Mouse (Mus musculus): ENCODE results near the gene Pcp2. TPM values are rescaled to one million over a fixed set of nuclear protein-coding genes. Genes with fewer than 3 reads are reported as not detected.

Pcp2 gene
- polyA plus RNA-seq, 1 experiment, result not detected

DNA sequence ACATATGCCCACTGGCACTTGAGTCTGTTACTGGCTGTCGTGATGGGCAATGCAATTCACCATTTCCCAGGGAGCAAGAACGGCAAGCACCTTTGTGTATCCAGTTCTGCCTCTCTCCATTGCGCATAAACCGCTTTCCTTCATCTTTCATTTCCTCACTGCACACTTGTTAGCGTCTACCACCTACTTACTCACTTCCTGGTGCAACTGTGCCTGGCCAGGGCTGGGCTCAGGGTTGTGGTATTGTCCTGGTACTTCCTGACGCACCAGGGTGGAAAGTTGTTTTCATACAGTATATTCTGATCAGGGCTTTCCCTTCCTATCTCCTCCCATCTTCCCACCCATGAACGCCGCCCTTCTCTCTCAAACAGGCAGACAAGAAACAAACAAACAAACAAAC, 35.5 kb upstream of the Pcp2 start:
- H3K27ac ChIP-seq (ENCODE audit: insufficient read depth, low read length), result no peak overlapping the region
- no peaks in the 10 kb centered on the region for H3K27me3 ChIP-seq (ENCODE audit: control insufficient read depth, insufficient read depth, low read length, poor library complexity, severe bottlenecking)
- H3K9ac ChIP-seq (ENCODE audit: low read depth, poor library complexity, severe bottlenecking), result no peak overlapping the region
- H3K4me3 ChIP-seq (ENCODE audit: low read depth, low read length), result no peak overlapping the region
- no peaks in the 10 kb centered on the region for H3K4me1 ChIP-seq (ENCODE audit: control insufficient read depth, insufficient read depth, low read length)
- no peaks in the 10 kb centered on the region for H3K36me3 ChIP-seq (ENCODE audit: control insufficient read depth, insufficient read depth, low read length, poor library complexity, severe bottlenecking)
- TF ChIP-seq EP300 (IDR thresholded peaks at IDR 0.05; ENCODE audit: insufficient read depth, low read depth, low read length) (no peak), CTCF (IDR thresholded peaks at IDR 0.05; ENCODE audit: low read depth, low read length) (no peak), POLR2A (IDR thresholded peaks at IDR 0.05; ENCODE audit: insufficient read depth, low read length) (no peak)
- H3K9me3 ChIP-seq (replicated peaks; ENCODE audit: control insufficient read depth, insufficient read depth, low read length, poor library complexity, severe bottlenecking), result no peaks in the 10 kb centered on the region

GRCm38 (mm10) chr8:3656725-3657381, 31.5 kb upstream of the Pcp2 start:
- Histone ChIP-seq H3K4me3 (ENCODE audit: low read depth, low read length) (no peak overlapping the region), H3K36me3 (ENCODE audit: control insufficient read depth, insufficient read depth, low read length, poor library complexity, severe bottlenecking) (no peaks in the 10 kb centered on the region), H3K4me1 (ENCODE audit: control insufficient read depth, insufficient read depth, low read length) (peaks cover 2% of the 10 kb centered on the region), H3K27ac (ENCODE audit: insufficient read depth, low read length) (no peak overlapping the region), H3K9me3 (replicated peaks; ENCODE audit: control insufficient read depth, insufficient read depth, low read length, poor library complexity, severe bottlenecking) (no peaks in the 10 kb centered on the region), H3K27me3 (ENCODE audit: control insufficient read depth, insufficient read depth, low read length, poor library complexity, severe bottlenecking) (no peaks in the 10 kb centered on the region), H3K9ac (ENCODE audit: low read depth, poor library complexity, severe bottlenecking) (no peak overlapping the region)
- no peak for TF ChIP-seq CTCF (IDR thresholded peaks at IDR 0.05; ENCODE audit: low read depth, low read length)
- TF ChIP-seq EP300 (IDR thresholded peaks at IDR 0.05; ENCODE audit: insufficient read depth, low read depth, low read length), result no peak
- no peak for TF ChIP-seq POLR2A (IDR thresholded peaks at IDR 0.05; ENCODE audit: insufficient read depth, low read length)

DNA sequence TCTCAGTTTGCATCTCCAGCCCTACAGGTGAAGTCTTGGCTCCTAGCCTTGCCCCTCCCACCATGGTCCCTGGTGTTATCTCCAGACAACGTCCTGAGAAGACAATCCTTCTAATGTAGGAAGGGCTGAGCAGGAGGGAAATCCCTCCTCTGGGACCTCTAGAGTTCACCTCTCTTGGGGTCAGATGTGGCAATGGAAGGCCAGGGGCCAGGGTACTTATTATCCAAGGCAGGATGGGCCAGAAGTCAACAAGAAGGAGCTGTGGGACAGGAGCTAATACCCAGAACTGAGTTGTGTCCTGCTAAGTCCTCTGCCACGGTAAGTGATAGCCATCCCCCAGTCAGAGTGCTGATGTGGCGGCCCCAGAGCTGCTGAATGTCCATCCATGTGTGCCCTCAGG, 30.2 kb upstream of the Pcp2 start, which contains the start of gene Retn:
Gene Retn, plus strand, starts transcription at position 245 of the 400 bp plus-strand sequence.
- Histone ChIP-seq H3K27ac (ENCODE audit: insufficient read depth, low read length) (no peak within 1 kb of the TSS), H3K27me3 (ENCODE audit: control insufficient read depth, insufficient read depth, low read length, poor library complexity, severe bottlenecking) (no peaks in the 10 kb centered on the region)
- TF ChIP-seq CTCF (IDR thresholded peaks at IDR 0.05; ENCODE audit: low read depth, low read length), result no peak
- no peak for TF ChIP-seq EP300 (IDR thresholded peaks at IDR 0.05; ENCODE audit: insufficient read depth, low read depth, low read length)
- no peak for TF ChIP-seq POLR2A (IDR thresholded peaks at IDR 0.05; ENCODE audit: insufficient read depth, low read length)

GRCm38 (mm10) chr8:3654726-3655508, 29.6 kb upstream of the Pcp2 start:
- H3K36me3 ChIP-seq (ENCODE audit: control insufficient read depth, insufficient read depth, low read length, poor library complexity, severe bottlenecking), result no peaks in the 10 kb centered on the region
- TF ChIP-seq POLR2A (IDR thresholded peaks at IDR 0.05; ENCODE audit: insufficient read depth, low read length) (no peak), EP300 (IDR thresholded peaks at IDR 0.05; ENCODE audit: insufficient read depth, low read depth, low read length) (no peak), CTCF (IDR thresholded peaks at IDR 0.05; ENCODE audit: low read depth, low read length) (no peak)
- no peak overlapping the region for H3K4me3 ChIP-seq (ENCODE audit: low read depth, low read length)
- H3K27me3 ChIP-seq (ENCODE audit: control insufficient read depth, insufficient read depth, low read length, poor library complexity, severe bottlenecking), result no peaks in the 10 kb centered on the region
- no peaks in the 10 kb centered on the region for H3K9me3 ChIP-seq (replicated peaks; ENCODE audit: control insufficient read depth, insufficient read depth, low read length, poor library complexity, severe bottlenecking)
- H3K4me1 ChIP-seq (ENCODE audit: control insufficient read depth, insufficient read depth, low read length), result peaks cover 2% of the 10 kb centered on the region
- H3K9ac ChIP-seq (ENCODE audit: low read depth, poor library complexity, severe bottlenecking), result no peak overlapping the region
- H3K27ac ChIP-seq (ENCODE audit: insufficient read depth, low read length), result no peak overlapping the region

More for the DNA sequence above, 30.2 kb upstream of the Pcp2 start, which contains the start of gene Retn:
- Histone ChIP-seq H3K36me3 (ENCODE audit: control insufficient read depth, insufficient read depth, low read length, poor library complexity, severe bottlenecking) (no peaks in the 10 kb centered on the region), H3K4me1 (ENCODE audit: control insufficient read depth, insufficient read depth, low read length) (peaks cover 2% of the 10 kb centered on the region), H3K9me3 (replicated peaks; ENCODE audit: control insufficient read depth, insufficient read depth, low read length, poor library complexity, severe bottlenecking) (no peaks in the 10 kb centered on the region), H3K9ac (ENCODE audit: low read depth, poor library complexity, severe bottlenecking) (no peak within 1 kb of the TSS), H3K4me3 (ENCODE audit: low read depth, low read length) (no peak within 1 kb of the TSS)

DNA sequence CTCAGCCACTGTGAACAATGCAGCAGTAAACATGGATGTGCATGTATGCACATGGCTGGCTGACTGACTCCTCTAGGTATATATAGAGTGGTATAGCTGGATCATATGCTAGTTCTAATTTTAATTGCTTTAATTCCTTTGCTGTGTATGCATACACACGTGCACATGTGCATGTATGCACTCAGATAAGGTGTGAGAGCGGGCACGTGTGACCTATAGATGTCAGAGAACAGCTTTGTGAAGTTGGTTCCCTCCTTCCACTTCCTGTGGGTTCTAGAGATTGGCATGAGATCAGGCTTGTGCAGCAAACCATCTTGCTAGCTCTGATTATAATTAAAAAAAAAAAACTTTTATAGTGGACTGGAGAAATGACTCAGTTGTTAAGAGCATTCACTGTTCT, 27.5 kb upstream of the Pcp2 start:
- no peak overlapping the region for H3K9ac ChIP-seq (ENCODE audit: low read depth, poor library complexity, severe bottlenecking)
- H3K27me3 ChIP-seq (ENCODE audit: control insufficient read depth, insufficient read depth, low read length, poor library complexity, severe bottlenecking), result no peaks in the 10 kb centered on the region
- no peaks in the 10 kb centered on the region for H3K36me3 ChIP-seq (ENCODE audit: control insufficient read depth, insufficient read depth, low read length, poor library complexity, severe bottlenecking)
- H3K9me3 ChIP-seq (replicated peaks; ENCODE audit: control insufficient read depth, insufficient read depth, low read length, poor library complexity, severe bottlenecking), result no peaks in the 10 kb centered on the region
- H3K4me3 ChIP-seq (ENCODE audit: low read depth, low read length), result no peak overlapping the region
- no peak overlapping the region for H3K27ac ChIP-seq (ENCODE audit: insufficient read depth, low read length)
- no peak for TF ChIP-seq CTCF (IDR thresholded peaks at IDR 0.05; ENCODE audit: low read depth, low read length)
- H3K4me1 ChIP-seq (ENCODE audit: control insufficient read depth, insufficient read depth, low read length), result peaks cover 2% of the 10 kb centered on the region

GRCm38 (mm10) chr8:3648990-3649389, 23.6 kb upstream of the Pcp2 start:
- no peaks in the 10 kb centered on the region for H3K36me3 ChIP-seq (ENCODE audit: control insufficient read depth, insufficient read depth, low read length, poor library complexity, severe bottlenecking)

More at GRCm38 (mm10) chr8:3648990-3649389, 23.6 kb upstream of the Pcp2 start:
- Histone ChIP-seq H3K9me3 (replicated peaks; ENCODE audit: control insufficient read depth, insufficient read depth, low read length, poor library complexity, severe bottlenecking) (no peaks in the 10 kb centered on the region), H3K9ac (ENCODE audit: low read depth, poor library complexity, severe bottlenecking) (no peak overlapping the region), H3K4me3 (ENCODE audit: low read depth, low read length) (no peak overlapping the region), H3K4me1 (ENCODE audit: control insufficient read depth, insufficient read depth, low read length) (no peaks in the 10 kb centered on the region), H3K27ac (ENCODE audit: insufficient read depth, low read length) (no peak overlapping the region), H3K27me3 (ENCODE audit: control insufficient read depth, insufficient read depth, low read length, poor library complexity, severe bottlenecking) (no peaks in the 10 kb centered on the region)
- TF ChIP-seq EP300 (IDR thresholded peaks at IDR 0.05; ENCODE audit: insufficient read depth, low read depth, low read length) (no peak), CTCF (IDR thresholded peaks at IDR 0.05; ENCODE audit: low read depth, low read length) (no peak), POLR2A (IDR thresholded peaks at IDR 0.05; ENCODE audit: insufficient read depth, low read length) (no peak)
